Mouse (Mus musculus) lung, postnatal 0 days (tissue): ENCODE measurements at regions not wholly inside any gene's neighbourhood (a gene's known extent, or its start where the extent isn't known, plus 50 kb on each side); places are given as distances from the start of the nearest gene placed in this dataset.

ENCODE experiments used
- CTCF ChIP-seq: IDR thresholded peaks from 2 replicates; pipeline ENCODE4 v1.5.1; 2016; ENCODE audit warnings: antibody characterized with exemption, mild to moderate bottlenecking
- EP300 ChIP-seq: IDR thresholded peaks from 2 replicates; pipeline ENCODE4 v1.6.1; 2016; ENCODE audit warnings: antibody characterized with exemption, mild to moderate bottlenecking, control low read depth

- TF ChIP-seq CTCF (no peak), EP300 (peak; percentile 31; the same call in 1 of the 2 replicates)
These were observed 109.7 kb downstream of the Axin2 start for GRCm38 (mm10) chr11:109029894-109030293.
